Mouse (Mus musculus): ENCODE data around the gene Map2k3.

Gene Map2k3

GRCm38 (mm10) chr11:60927264-60927663, 4.6 kb upstream of the Map2k3 start:
- peak; percentile 80 for DNase-seq (ENCODE audit: low spot score)

- no peak for DNase-seq (ENCODE audit: low spot score)
Observed at GRCm38 (mm10) chr11:60930724-60931281, 1.0 kb upstream of the Map2k3 start.

- no peak for DNase-seq (ENCODE audit: low spot score)
Observed at GRCm38 (mm10) chr11:60931282-60931868, 458 bp upstream of the Map2k3 start.

- peak; percentile 26 for DNase-seq (ENCODE audit: low spot score)
Observed at GRCm38 (mm10) chr11:60932503-60933020, 729 bp downstream of the Map2k3 start.

GRCm38 (mm10) chr11:60933178-60933930, 1.5 kb downstream of the Map2k3 start:
- no peak for DNase-seq (ENCODE audit: low spot score)

- DNase-seq (ENCODE audit: low spot score): no peak
Observed at GRCm38 (mm10) chr11:60934795-60935194, 3.0 kb downstream of the Map2k3 start.

- peak; percentile 81 for DNase-seq (ENCODE audit: low spot score)
Observed at GRCm38 (mm10) chr11:60935326-60935974, 3.6 kb downstream of the Map2k3 start.

- DNase-seq (ENCODE audit: low spot score): no peak
Observed at GRCm38 (mm10) chr11:60935975-60936373, 4.1 kb downstream of the Map2k3 start.

GRCm38 (mm10) chr11:60937611-60938010, 5.8 kb downstream of the Map2k3 start:
- DNase-seq (ENCODE audit: low spot score): no peak

- DNase-seq (ENCODE audit: low spot score): no peak
Observed at GRCm38 (mm10) chr11:60939487-60939886, 7.7 kb downstream of the Map2k3 start.

GRCm38 (mm10) chr11:60940501-60940900, 8.7 kb downstream of the Map2k3 start:
- no peak for DNase-seq (ENCODE audit: low spot score)

GRCm38 (mm10) chr11:60941370-60941769, 9.5 kb downstream of the Map2k3 start:
- DNase-seq (ENCODE audit: low spot score): no peak

GRCm38 (mm10) chr11:60942263-60943015, 10.6 kb downstream of the Map2k3 start:
- DNase-seq (ENCODE audit: low spot score): no peak

GRCm38 (mm10) chr11:60945003-60945402, 13.2 kb downstream of the Map2k3 start:
- no peak for DNase-seq (ENCODE audit: low spot score)

- DNase-seq (ENCODE audit: low spot score): no peak
Observed at GRCm38 (mm10) chr11:60951896-60952295, 20.1 kb downstream of the Map2k3 start.

- DNase-seq (ENCODE audit: low spot score): no peak
Observed at GRCm38 (mm10) chr11:60952362-60952761, 20.5 kb downstream of the Map2k3 start.

GRCm38 (mm10) chr11:60952986-60953385, 21.2 kb downstream of the Map2k3 start:
- no peak for DNase-seq (ENCODE audit: low spot score)

GRCm38 (mm10) chr11:60953803-60954202, 22.0 kb downstream of the Map2k3 start:
- peak; percentile 64 for DNase-seq (ENCODE audit: low spot score)

- DNase-seq (ENCODE audit: low spot score): no peak
Observed at GRCm38 (mm10) chr11:60954255-60955104, 22.6 kb downstream of the Map2k3 start.

GRCm38 (mm10) chr11:60955621-60956383, 24.0 kb downstream of the Map2k3 start:
- no peak for DNase-seq (ENCODE audit: low spot score)

Measured in spleen, adult 12 weeks (tissue).